Mouse (Mus musculus) Muller cell, postnatal 12 days (primary cell): Measurements from ENCODE around the gene Mybpc2.

Experiments used
- DNase-seq: peaks from one replicate; pipeline ENCODE4 v3.0.0-alpha.2; 2015; ENCODE audit errors: inconsistent ontology term

The Mybpc2 gene

DNA sequence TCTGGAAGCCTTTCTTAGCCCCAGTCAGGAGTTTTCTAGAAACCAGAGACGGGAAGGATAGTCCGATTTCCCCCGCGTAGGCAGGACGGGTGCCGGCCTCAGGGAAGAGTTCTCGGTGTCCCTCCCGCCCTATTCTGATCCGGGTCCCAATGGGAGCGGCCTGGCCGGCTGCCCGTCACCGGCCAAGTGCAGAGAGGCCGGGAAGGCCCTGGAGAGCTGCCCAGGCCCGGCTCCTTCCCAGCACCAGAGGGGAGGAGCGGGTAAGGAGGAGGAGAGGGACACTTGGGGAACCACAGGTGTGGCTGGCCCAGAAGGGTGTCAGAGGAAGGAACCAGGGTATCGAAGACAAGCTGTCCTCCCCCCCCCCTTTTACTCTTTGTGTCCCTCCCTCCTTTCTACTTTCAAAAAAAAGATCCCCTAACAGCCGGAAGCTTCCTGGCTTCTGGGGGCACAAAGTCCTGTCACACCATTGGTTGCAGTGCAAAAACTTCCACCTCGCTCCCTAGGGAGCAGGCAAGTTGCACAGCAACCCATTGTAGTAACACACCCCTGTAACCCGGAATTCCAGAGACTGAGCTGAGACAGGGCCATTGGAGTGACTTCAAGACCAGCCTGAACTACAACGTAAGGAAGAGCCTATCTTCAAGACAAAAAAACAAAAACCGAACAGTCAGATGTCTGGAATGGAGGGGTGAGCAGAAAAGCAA is 823 bp upstream of the Mybpc2 start:
- DNase-seq, result peak; percentile 88

DNA sequence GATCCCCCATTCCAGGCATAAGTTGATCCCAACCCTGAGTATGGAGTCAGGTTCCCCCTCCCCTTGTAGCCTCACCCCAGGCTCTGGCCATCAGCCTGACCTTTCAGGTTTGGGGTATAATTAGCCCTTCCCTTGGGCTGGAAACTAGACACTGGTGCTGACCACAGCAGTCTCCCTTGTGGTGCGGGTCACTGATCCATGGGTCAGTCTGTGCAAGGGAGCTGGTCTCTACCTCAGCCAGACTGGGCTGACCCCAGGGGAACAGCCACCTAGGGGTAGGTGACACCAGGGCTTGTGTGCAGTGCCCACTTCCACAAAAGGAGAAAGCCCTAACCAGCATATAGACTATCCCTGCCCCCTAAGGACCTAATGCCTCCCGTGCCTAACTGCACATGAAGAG is 1.4 kb downstream of the Mybpc2 start:
- DNase-seq, result no peak

DNA sequence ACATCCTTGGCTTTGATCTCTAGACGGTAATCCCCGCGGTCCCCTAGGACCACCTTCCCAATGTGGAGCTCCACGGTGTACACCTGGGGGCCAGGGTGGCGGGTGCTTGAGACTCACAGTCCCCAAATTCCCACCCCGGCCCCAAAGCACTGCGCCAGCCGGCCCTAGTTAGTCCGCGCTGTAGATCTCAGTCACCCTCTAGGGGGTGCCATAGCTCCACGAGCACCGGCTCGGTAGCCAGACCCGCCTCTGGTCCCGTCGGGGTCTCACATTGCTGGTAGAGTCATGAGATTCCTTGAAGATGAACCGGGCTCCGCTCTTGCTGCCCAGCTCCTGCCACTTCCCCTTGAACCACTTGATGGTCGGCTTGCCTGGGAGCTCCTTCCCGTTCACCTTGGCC is 2.7 kb downstream of the Mybpc2 start:
- DNase-seq, result peak; percentile 51

DNA sequence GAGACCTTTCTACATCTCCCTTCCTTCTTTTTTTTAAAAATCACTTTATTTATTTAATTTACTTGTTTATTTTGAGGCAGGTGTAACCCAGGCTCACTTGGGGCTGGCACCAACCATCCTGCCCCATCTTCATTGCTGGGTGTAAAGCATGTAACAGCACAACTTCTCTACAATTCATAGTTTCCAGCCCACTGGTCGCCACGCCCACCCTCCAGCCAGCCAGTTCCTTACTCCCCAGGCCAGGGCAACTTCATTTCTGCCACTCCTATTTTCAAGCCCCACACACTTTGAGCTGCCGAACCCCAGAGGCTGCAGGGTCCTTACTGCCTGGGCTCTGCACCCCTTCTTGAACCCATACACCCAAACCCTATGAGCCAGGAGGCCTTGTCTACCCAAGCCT is 3.5 kb downstream of the Mybpc2 start:
- no peak for DNase-seq

DNA sequence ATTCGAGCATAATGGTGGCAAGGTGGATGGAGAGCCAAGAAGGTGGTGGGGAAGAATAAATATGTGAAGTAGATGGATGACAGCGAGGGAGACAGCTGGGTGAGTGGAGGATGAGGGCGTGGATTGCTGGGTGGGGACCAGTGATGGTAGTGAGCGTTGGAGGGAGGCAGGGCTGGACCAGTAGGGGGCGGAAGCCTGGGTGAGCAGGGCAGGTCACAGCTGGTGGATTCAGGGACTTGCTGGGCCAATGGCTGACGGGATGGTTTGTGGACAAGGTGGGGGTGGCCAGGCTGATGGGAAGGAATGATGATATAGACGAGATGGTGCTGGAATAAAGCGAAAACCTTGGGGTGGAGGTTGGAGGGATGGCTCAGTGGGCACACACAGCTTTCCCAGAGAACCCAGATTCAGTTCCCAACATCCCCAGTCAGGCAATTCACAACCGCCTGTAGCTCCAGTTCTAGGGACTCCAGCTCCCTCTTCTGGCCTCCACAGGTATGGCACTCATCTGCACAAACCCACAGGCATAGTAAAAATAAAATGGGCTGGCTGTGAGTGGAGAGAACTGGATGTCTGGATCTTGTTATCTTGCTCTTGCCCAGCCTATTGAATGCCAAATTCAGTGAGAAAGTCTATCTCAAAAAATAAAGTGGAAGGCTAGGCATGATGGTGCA is 5.1 kb downstream of the Mybpc2 start:
- DNase-seq, result no peak

DNA sequence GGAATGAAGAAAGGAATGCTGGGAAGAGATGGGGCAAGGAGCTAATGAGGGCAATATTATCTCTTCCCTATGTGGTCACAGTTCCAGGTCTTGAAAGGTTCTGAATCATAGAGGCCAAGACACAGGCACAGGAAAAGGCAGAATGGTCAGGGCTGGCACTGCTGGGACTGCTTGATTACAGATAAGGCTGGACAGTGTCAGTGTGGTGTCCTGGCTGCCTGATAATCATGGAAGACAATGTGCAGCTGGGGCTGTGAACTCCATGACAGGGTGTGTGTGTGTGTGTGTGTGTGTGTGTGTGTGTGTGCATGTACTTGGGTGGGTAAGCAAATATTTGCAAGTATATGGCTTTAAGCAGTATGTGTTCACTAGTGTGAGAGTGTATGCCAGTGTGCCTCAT is 17.0 kb downstream of the Mybpc2 start:
- no peak for DNase-seq

DNA sequence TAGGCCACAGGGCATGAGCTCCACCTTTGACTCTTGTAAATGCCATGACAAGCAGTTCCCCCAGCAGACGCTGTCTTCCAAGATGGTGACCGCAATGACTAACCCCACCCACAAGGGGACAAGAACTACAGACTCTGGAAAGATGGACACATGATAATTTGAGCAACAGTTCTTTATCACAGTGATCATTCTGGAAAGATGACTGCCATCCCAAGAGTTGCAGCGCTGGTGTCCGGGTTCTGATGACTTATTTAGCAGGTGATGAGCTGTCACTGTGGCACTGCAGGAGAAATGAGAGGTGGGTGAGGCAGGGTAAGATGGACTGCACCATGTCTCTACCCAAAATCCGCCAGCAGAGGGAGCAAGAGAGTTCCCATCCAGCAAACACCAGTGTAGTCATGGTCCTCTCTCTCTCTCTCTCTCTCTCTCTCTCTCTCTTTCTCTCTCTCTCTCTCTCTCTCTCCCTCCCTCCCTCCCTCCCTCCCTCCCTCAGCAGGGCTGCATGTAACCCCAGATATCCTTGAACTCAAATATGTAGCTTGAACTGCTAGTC is 22.8 kb downstream of the Mybpc2 start:
- DNase-seq, result peak; percentile 44

DNA sequence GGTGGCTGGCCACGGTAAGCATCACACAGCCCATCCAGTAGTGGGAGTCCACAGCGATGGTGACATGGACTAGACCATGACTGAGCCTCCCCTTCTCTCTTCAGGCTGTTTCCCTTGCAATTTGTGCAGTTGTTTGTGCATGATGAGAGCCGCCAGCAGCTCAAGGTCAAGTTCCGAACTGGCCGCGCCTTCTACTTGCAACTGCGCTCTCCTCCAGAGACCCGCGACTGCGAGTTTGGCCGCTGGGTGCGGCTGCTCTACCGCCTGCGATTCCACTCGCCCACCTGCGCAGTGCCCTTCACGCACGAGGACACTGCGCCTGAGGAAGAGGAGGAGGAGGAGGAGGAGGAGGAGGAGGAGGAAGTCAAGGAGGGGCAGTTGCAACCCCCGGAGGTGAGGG is 24.4 kb downstream of the Mybpc2 start:
- no peak for DNase-seq

DNA sequence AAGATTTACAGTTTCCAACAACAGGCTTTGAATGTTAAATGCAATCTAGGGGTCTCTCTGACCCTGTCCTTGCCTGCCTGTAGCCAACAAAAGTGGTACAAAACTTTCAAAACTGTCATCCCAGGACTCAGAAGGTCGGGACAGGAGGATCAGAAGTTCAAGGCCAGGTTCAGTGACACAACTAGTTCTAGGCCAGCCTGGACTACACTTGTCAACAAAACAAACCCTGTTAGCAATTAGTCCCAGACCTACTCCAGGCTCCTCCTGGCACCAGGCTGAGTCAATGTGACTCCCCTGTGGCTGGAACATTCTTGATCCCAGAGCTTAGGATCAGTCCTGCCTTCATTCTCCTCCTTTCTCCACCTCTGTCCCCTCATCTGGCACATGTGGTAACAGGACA is 25.5 kb downstream of the Mybpc2 start:
- no peak for DNase-seq

DNA sequence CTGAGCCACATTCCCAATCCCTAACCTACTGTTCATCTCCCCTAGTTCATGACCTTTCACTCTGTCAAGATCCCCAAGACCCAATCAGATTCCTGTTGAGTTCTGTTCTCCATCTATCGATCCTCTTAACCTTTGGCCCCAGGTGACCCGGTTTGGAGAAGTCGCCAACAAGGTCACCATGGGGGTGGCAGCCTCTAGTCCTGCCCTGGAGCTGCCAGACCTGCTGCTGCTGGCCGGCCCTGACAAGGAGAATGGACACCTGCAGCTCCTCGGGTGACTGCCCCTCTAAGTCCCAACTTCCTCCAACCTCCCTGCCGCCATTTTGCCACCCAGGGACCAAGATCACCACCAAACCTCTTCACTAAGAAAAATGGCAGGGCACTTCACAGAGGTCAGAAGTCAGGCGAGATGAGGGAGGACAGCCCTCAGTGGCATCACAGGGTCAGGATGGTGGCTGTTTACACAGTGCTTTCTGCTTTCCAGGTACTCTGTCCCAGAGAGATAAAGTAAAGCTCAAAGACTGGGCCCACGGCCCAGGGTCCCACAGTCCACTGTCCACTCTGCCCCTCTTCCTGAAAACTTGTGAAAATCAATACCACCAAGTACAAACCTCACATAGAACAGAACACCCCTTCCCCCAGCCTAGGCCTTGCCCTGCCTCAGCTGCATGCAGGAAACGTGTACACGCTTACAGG is 26.9 kb downstream of the Mybpc2 start:
- no peak for DNase-seq

DNA sequence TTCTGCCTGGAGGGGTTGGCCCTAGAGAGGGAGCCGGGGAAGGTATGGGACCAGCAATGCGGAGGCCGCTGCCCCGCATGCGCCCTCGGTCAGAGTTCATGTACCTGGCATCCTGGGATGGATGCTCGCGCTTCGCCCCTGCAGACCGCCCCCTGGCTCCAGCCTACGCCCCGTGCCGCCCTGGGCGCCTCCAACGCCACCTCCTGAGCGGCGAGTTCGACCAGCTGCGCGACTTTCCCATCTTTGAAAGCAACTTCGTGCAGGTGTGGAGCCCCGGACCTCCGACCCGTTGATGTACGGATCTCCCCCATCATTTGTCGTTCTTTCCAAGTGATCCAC is 27.7 kb downstream of the Mybpc2 start:
- no peak for DNase-seq

DNA sequence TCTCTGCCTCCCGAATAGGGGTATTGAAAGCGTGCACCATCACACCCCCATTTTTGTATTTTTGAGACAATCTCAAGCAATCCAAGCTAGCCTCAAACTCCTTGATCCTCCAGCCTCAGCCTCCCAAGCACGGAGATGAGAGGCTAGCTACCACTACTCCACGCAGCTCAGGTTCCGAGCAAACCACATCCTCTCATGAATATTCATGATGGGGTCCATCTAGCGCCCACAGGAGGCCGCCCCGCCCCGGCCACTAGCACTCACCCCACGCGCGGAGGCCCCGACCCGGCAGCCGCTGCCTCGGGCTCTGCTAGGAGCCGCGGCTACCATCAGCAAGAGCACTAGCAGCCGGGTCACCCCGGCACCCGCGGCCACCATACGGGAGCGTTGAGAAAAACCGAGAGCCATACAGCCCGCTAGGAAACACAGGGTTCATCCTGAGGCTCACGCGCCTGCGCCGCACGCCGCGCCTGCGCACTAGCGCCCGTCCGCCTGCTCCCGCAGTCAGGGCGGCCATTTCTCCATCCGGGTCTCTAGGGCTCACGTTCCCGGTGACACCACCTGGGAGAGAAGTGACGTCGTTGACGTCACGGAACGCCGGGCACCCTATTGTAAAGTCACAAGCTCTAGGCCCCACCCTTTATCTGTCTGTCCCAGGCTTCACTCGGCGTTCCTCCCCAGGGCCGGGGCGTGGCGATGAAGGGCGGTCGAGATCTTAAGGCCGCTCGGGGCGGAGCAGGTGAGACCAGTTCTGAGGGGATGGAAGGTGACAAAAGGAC is 28.3 kb downstream of the Mybpc2 start, which contains the start of the genes Emc10 and Fam71e1:
Gene Emc10 (minus strand): TSS at position 538 of the 779 bp plus-strand sequence.
Gene Fam71e1 (plus strand): TSS at position 590 of the 779 bp plus-strand sequence.
- peak; percentile 99 for DNase-seq

DNA sequence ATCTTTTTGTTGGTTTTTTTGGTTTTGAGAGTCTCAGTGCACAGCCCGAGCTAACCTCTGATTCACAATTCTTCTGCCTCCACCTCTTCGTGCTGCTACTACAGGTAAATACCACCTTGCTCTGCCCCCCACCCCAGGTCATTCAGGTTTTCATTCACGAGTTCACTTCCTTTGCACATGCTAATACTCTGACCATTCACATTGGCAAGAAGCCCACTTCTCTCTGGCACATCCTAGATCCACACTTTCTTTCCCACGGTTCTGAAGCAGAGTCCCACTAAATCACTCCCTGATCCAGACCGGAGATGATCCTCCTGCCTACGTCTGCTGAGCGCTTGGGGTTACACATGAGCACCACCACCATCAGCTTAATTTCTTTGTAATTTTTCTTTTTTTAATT is 29.4 kb downstream of the Mybpc2 start:
- no peak for DNase-seq

DNA sequence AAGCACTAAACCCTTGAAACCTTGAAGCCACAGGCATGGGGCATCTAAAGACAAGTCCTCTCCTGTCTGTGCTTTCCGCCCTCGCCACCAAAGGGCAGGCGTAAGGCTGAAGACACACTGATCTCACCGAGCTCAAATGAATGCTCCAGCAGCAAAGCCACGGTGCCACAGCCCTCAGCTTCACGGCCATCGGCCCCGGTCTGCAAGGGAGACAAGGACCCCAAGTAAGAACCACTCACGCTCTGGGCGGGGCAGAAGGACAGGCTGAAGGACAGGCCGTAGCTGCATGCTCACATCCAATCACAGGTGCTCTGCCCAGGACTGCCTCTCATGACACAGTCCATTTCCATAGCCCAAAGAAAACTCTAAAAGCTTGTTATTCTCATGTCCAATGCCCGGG is 29.8 kb downstream of the Mybpc2 start:
- no peak for DNase-seq

DNA sequence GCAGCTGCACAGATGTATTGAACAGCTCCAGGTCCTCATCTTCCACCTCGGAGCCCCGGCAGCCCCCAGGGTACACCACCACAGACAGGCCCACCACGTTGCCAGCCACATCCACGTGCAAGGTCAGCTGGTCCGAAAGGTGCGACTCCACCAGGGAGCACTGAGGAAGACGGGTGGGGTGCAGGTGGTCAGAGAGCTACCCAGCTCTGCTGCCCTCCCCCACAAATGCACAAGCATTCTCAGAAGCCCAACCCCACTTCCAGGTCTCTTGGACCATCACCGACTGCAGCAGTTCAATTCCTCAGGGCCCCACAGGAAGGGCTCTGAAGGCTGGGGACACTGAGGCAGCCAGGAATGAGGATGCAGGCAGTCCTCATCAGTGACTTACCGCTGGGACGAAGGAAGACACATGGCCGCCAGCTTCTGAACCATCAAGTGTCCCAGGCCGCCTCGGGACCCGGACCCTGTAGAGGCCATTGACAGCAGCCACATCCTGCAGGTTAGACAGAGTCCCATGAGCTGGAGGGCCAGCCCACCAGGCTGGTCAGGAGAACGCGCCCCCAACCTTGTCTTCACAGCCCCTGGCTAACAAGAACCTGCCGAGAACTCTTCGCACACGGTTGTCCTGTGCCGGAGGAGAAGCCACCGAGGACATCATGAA is 32.2 kb downstream of the Mybpc2 start:
- no peak for DNase-seq

DNA sequence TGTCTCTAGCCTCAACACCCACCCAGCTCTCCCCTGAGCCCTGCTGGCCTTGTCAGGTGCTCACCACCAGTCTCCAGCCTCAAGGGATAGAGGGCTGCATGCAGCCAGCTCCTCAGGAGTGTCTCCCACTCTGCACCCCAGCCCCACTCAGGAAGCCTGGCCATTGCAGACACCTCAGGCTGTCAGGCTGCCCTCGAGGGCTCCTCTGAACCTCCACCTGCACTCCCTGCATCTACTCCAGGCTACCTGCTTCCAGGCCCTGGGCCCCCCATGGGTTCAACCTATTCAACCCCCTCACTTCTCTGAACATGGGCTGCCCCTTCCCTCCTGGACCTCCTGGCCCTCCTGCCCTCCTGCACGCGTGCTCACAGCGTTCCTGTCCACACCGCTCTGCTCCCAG is 33.1 kb downstream of the Mybpc2 start:
- DNase-seq, result no peak

DNA sequence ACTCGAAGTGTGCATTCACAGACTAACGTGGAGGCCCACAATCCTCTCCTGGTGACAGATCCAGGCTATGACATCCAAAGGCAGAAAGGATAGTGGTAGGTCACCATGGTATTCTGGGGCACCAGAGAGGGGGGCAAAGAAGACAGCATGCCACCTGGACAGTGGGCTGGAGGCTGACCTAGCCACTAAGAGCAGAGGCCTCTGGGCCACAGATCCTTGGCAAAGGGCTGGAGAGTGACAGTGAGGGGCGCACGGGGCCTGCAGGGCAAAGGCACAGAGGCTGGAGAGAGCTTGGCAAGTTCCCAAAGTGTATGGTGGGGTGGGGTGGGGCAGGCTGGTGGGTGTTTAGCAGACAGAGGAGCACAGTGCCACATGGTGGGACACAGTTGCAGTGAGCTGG is 34.2 kb downstream of the Mybpc2 start:
- no peak for DNase-seq

DNA sequence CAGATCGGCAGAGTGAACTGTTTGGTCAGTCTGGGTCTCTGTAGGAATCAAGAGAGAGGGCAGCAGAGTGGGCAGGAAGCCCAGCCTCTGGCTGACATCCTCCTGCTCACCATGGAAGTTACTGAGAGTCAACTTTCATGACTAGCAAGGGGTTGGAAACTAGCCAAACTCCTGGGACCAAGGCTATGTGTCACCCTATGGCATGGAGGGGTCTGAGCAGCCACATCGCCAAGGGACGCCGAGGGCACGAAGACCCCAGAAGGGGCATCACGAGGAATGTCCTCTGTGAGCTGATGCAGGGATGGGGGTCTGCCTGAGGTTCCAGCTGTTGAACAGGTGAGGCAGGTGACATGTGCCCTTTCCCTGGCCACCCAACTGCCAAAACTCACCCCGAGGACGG is 35.9 kb downstream of the Mybpc2 start:
- no peak for DNase-seq

DNA sequence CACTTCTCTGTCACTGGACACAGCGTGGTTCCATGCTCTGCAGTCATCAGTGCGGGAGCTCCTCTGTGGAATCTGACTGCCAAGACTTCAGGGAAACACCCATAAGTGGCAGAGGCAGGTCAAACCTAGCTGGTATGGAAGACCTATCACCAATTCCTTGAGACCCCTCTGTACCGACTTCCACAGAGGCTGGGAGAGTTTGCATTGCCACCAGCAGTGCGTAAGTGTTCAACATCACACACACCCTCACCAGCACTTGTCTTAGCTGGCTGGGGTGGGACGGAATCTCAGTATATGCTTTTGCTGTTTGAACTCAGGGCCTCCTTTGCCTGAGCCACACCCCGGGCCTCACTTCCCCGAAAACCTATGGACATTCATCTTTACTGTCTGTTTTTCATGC is 36.5 kb downstream of the Mybpc2 start:
- no peak for DNase-seq

DNA sequence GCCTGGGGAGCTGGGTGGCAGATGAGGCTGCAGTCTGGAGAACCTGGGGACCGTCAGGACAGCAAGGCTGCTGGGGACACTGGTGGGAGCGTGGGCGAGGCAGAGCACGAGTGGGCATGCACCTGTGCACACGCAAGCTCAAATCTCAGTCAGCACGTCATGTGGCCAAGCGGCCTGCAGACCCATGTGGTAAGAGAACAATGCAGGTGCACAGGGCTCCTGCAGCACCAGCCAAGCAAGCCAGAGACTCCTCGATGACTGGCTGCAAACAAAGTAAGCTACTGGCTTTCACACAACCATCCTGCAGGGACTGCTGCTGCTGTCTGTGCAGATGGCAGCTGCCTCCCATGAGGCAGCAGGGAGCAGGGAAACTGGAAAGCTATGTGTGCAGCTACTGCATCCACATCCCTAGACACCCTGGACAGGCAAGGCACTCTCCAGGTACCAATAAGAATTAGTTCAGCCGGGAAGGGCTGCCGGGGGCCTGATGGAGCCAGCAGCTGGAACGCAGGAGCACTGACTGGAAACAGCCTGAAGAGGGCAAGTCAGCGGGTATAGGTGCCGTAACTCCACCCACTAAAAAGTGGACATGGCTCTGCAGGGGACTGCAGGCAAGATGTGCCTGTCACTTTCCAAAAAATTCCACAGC is 37.4 kb downstream of the Mybpc2 start:
- no peak for DNase-seq
